Mouse (Mus musculus) frontal cortex, adult (tissue): ENCODE data around the gene Supt3.

Experiments
- ATAC-seq: cut with Nextera tagmentation; 2 replicates; pipeline ENCODE4 v1.9.2; 2017; ENCODE audit warnings: mild to moderate bottlenecking, moderate library complexity, mixed read lengths; ENCODE audit not compliant: low TSS enrichment

Supt3 gene

DNA sequence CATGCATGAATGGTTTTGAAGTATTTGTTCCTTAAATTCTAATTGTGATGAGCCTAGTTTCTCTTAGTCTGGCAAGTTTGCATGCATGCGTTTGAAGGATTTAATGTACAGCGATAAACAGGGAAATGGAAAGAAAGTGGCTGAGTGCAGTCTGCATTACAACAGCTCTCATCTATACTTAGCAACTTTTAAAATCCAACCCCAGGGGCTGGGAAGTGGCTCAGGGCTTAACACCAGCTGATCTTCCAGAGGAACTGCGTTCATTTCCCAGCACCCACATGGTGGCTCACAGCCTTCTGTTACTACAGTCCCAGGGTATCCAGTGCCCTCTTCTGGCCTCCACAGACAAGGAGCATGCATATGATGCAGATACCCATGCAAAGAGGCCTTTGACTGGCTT is 346.9 kb downstream of the Supt3 start:
- ATAC-seq = no peak

DNA sequence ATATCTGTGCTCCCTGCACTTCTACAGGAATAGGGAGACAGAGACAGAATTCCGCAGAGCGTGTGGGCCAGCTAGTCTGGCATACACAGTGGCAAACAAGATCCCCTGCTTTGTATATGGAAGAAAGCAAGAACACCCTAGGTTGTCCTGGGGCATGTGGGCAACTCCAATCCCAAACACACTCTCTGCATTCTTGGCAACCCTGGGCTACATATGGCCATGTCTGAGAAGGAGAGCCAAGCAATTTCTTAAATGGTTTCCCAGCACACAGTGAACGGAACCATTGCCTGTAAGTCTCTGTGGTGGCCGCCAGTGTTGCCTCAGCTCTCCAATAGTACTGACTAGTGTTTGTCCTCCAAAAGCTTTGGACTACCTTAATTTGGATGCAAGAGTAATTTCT is 351.7 kb downstream of the Supt3 start:
- no peak for ATAC-seq

DNA sequence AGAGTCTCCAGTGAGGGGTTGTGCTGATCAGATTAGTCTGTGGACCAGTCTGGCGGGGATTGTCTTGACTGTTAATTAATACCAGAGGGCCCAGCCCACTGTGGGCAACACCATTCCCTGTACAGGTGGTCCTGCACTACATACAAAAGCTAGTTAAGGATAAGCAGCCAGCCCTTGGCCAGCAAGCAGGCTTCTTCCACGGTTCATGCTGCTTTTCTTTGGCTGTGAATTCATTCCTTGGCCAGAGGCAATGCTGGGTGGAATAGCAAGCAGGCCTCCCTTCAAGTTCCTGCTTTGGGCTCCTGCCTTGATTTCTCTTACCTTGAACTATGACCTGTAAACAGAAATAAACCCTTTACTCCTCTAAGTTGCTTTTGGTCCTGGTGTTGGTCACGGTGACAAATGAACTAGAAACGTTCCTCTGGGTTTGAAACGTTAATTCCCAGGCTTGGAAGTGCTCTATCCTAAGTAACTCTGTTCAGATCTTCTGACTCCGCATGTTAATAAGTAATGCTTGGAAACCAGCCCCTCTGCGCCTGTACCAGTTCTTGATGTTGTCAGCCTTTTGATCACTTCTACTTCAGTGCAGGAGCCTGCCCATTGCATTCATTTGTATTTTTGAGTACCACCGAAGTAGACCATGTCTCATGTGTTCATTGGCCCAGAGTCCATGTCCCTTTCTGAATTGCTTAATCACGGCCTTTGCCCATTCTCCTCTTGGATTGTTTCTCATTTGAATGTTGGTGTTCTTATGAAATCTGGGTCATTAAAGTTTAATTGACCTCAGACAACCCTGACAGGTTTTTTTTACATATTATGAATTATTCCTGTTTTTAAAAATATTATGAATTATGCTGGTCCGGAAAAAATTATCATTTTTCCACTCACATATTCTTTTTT is 356.8 kb downstream of the Supt3 start:
- no peak for ATAC-seq

DNA sequence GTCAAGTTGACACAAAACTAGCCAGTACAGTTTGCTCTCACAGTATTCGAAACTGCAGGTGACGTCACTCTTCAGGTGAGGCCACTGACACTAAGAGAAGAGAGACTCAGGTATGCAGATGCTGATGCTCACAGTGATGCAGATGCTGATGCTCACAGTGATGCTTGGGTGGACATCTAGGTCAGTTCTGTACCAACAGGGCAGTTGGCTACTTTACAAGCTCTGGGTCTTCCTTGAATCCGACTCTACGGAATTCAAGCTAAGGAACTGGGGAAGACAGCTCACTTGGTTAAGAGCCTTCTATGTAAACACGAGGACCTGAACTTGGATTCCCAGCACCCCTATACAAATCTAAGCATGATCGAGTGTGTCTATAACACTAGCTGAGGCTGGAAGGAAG is 359.5 kb downstream of the Supt3 start:
- no peak for ATAC-seq

DNA sequence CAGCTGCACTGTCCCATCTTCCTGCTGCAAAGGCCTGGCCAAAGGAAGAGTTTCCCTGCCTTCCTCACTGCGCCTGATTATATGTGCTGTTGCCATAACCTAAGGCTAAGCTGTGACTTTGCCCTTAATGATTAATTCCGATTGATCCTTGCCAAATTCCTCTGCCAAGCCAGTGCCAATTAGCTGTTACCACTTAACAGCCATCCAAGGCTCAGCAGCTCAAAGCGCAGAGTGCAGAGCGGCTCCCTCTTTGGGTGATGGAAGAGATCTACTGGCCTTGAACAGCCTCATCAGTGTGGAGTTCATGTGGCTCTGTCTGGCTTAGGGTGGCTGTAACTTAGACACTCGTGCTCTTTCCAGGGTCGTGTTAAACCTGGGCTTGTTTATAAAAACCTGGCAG is 366.1 kb downstream of the Supt3 start:
- no peak for ATAC-seq

DNA sequence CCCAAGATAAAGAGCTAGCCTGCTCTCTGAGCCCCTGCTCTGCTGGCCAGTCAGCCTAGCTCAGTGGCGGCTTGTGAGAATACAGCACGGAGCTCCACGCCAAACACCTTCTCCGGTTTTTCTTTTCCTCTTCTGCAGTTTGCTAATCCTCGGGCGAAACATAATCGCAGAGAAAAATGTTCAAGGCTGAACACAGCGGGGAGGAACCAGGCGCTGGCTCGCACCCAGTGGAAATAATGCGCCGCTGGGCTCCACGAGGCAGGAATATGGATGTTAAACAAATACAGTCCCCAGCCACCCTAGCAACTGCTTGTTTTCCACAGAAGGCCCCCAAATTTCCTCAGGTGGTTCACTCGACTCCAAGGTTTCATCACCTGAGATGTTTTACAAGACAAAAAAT is 367.7 kb downstream of the Supt3 start:
- ATAC-seq = peak; percentile 27; the same call in 1 of the 2 replicates

DNA sequence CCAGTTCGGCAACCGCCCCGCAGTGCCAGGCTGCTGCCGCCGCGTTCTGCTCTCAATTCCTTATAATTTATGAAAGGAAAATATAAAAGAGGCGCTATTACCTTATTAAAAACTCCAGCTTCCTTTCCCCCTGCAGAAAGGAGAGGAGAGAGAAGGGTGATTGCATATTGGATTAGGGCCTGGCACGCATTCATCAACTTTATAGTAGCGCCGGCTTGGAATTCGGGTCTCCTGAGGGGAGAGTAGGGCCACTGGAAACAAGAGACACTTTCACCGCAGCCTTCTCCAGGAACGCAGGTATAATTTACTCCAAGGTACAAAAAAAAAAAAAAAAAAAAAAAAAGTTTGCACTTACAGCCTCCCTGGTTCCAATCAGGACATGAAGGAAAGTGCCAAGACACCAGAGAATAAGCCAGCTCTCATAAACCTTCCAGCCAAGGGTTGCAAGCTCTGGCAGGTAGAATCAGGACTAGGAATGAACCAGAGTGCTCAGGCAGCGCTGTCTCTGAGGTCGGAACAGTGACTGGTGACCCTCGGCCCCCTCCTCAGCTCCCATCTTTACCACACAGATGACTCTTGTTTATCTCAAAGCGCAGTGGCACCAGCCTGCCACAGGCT is 374.5 kb downstream of the Supt3 start:
- ATAC-seq = no peak

DNA sequence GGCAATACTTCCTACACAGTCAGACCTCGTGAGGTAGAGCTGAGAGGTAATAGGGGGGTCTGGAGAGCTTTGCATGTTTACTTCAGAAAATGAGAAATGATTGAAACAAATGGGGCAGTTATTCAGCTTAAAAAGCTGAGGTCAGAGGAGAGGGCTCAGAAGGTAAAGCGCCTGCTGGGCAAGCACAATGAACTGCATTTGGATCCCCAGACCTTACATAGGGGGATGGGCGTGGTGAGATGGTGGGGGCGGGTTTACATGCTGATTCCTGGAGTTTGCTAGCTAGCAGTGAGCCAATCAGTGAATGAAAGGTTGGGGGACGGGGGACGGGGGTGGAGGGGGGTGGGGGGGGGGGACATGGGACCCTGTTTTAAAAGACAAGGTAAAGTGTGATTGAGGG is 376.8 kb downstream of the Supt3 start:
- no peak for ATAC-seq

DNA sequence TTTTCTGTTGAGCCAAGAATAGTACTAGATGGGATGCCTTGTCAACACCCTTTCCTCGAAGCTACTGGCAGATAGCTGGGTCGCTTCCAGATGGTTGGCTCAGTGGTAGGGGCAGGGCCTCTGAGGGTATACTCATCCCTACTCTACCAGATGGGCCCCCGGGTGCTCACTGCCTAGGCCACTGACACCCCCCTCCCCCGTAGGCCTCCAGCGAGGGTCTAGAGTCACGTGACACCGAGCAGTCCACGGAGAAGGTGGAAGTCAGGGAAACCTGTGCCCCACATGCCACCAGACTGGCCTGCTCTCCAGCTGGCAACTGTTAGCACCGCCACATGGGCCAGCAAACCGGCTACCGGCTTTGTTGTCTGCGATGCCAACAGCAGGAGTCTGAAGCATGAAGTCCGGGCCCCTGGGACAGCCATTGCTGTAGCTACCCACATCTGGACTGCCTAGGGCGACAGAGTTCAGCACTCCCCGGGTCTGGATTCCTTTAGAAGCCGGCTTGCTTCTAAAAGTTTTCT is 381.3 kb downstream of the Supt3 start:
- ATAC-seq = no peak

DNA sequence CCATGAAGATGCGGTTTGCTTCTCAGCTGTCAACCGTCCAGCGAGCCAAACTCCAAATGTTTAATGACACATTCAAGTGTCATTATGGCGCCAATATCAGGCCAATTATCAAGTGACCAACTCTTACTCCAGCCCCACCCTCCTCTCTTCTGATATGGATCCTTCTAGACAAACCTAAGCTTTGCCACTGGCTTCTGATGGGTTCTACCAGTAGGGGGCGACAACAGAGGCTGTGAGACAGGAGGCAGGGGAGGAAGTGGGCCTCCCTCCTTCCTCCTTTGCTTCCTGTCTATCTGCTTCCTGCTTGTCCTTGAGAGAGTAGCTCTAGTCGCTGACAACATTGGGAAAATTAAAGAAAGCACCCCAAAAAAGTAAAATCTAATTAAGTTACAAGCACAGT is 383.7 kb downstream of the Supt3 start:
- no peak for ATAC-seq

DNA sequence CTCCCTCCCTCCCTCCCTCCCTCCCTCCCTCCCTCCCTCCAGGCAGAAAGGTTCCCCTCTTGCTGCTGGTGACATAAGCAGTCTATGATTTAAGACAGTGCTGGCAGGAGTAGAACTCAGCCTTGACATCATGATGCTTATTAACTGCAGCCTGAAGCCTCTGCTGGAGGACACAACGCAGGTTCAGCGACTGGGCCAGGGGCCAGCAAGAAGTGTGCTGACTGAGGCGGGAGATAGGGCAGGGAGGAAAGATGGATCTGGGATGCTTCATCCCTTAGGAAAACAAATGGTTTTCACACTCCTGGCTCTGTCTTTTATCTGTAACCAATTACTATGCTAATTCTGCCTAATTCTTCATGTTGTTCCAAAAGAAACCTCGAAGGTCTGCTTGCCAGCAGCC is 388.8 kb downstream of the Supt3 start:
- no peak for ATAC-seq
